Mouse (Mus musculus): ENCODE results near the gene Itpk1. TPM values are rescaled to one million over a fixed set of nuclear protein-coding genes. Genes with fewer than 3 reads are reported as not detected.
"Not testable (repeated sequence)": the region's sequence is repeated elsewhere in the genome, so short reads cannot be mapped to it uniquely, and the experiment has no call there.

The Itpk1 gene
- polyA plus RNA-seq, 1 experiment from 2014 or later: 20.8 TPM

DNA sequence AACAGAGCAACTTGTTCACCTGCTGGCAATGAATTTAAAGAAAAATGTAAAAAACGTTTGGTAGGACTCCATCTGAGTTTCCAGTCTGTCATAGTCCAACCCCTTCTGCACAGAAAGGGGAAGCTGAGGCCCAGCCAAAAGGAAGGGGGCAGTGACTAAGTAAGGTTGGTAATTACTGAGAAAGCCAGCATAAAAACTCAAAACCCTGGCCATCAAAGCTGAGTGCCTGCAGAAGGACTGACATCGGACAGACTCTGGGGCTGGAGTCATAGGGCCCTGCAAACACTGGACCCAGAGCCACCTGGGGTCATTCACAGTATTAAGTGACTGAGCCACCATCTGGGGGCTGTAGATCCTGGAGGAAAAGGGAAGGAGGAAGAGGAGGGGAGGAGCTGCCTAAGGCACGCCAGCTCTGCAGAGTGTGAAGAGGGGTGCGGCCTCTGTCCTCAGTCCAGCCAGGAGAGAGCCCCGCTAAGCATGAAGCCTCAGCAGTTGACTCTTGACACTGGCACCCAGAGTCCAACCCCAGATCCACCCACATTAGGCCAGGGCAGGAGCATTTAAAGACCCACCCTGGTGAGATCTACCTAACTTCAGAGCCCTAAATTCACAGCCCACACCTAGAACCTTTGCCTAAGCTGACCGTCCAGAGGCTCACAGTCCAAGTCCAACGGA, 58.0 kb downstream of the Itpk1 start:
- Histone ChIP-seq H3K27ac (peak overlapping the region; percentile 93), H3K9me3 (replicated peaks) (no peaks in the 10 kb centered on the region), H3K9ac (no peak overlapping the region), H3K4me2 (no peak overlapping the region), H3K36me3 (no peaks in the 10 kb centered on the region), H3K27me3 (no peaks in the 10 kb centered on the region), H3K4me3 (replicated peaks) (no peak overlapping the region), H3K4me1 (peaks cover 74% of the 10 kb centered on the region)
- WGBS: 55% methylated on average over 7 of the region's 7 CpGs
- no peak for ATAC-seq (replicated peaks; ENCODE audit: low FRiP score)

DNA sequence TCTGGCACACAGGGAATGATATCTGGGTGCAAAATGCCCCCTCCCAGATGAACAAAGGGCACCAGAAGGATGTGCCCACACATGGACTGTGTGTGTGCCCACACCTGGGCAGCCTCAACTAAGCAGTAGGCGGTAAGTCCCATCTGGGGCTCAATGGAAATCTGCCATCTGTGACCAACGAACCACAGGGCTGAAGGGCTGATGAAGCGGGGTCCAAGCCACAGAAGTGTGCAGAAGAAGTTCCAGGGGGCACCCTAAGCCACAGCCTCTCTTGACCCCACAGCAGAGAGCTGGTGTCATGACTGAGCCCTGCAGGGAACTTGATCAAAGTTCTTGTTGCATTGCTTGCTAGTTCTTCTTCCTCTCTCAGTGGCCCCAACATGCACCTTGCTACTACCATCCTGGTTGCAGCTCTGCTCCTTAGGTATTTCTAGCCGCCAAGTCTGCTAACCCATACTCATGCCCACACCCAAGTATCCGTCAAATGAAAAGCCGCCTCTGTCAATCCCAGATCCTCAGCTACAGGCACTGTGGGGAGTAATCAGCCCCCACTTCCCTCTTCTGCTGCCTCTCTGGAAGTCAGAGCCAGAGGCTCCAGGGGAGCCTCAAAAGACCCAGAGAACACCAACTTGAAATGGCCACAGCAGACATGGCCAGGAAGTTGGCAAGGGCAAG, 58.7 kb downstream of the Itpk1 start:
- Histone ChIP-seq H3K9me3 (replicated peaks) (no peaks in the 10 kb centered on the region), H3K36me3 (no peaks in the 10 kb centered on the region), H3K27me3 (no peaks in the 10 kb centered on the region), H3K4me2 (no peak overlapping the region), H3K4me3 (replicated peaks) (no peak overlapping the region), H3K27ac (peak overlapping the region; percentile 93), H3K9ac (no peak overlapping the region), H3K4me1 (peaks cover 79% of the 10 kb centered on the region)
- WGBS: 85% methylated on average over 6 of the region's 6 CpGs
- ATAC-seq (replicated peaks; ENCODE audit: low FRiP score): no peak

DNA sequence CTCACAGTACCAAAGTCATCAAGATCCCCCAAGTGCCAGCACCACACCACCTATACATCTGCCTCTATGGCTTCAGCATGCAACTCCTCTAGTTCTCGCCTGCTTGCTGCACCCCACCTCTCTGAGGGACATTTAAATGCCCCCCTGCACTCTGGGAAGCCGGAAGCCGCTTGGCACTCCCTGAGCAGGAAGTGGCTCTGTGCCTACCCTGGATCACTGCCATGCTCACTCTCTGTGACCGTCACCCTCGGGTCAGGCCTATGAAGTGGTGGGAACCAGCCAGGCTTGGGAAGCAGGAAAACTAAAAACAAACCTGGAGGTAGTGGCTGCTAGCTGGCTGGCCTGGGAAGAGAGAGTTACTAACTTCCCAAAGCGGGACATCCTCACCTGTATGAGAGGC, 61.4 kb downstream of the Itpk1 start:
- H3K27ac ChIP-seq: peak overlapping the region; percentile 93
- ATAC-seq (replicated peaks; ENCODE audit: low FRiP score): peak; percentile 77
- 49% methylated on average over 6 of the region's 6 CpGs for WGBS

DNA sequence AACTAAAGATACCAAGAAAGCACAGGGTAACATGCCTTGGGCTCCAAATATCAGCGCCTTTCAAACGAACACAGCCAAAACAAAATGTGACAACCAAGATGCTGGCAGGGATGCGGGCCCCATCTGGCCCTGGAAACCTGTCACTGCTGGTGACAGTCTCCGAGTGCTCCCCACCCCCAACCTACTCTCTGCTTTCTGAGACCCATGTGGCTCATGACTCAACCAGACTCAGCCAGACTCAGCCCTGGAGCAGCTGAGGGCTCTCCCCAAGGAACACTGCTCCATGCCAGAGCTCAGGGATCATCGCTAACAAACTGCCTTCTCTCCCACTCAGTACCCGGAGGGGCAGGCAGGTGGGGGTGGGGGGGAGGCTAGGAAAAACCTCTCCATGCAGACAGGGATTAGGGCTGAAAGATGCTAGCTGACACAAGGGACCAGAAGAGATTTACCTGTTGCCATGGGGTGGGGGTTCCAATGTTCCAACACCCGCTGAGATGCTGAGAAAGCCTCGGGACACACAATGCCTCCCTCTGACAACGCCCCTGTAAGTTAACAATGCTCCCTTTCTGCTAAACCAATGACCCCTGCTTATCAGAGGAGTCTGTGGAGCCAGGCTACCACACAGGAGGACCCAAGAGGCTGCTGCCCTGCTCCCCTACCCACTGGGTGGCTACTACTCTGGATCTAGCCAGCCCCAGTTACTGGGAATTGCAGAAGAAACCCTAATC, 64.1 kb downstream of the Itpk1 start:
- Histone ChIP-seq H3K36me3 (no peaks in the 10 kb centered on the region), H3K4me1 (peaks cover 57% of the 10 kb centered on the region), H3K9ac (peak overlapping the region; percentile 4; the same call in 1 of the 2 replicates), H3K27me3 (no peaks in the 10 kb centered on the region), H3K4me2 (no peak overlapping the region), H3K9me3 (replicated peaks) (no peaks in the 10 kb centered on the region), H3K4me3 (replicated peaks) (no peak overlapping the region), H3K27ac (peak overlapping the region; percentile 64)
- ATAC-seq (replicated peaks; ENCODE audit: low FRiP score): 0 out of 2 replicates have a peak, but pooled peaks have one; percentile 29
- WGBS: 43% methylated on average over 9 of the region's 9 CpGs

More for the DNA sequence above, 61.4 kb downstream of the Itpk1 start:
- no peak overlapping the region for H3K9ac ChIP-seq
- H3K27me3 ChIP-seq: no peaks in the 10 kb centered on the region
- H3K4me3 ChIP-seq (replicated peaks): no peak overlapping the region
- no peak overlapping the region for H3K4me2 ChIP-seq
- H3K36me3 ChIP-seq: no peaks in the 10 kb centered on the region
- no peaks in the 10 kb centered on the region for H3K9me3 ChIP-seq (replicated peaks)
- H3K4me1 ChIP-seq: peaks cover 82% of the 10 kb centered on the region

DNA sequence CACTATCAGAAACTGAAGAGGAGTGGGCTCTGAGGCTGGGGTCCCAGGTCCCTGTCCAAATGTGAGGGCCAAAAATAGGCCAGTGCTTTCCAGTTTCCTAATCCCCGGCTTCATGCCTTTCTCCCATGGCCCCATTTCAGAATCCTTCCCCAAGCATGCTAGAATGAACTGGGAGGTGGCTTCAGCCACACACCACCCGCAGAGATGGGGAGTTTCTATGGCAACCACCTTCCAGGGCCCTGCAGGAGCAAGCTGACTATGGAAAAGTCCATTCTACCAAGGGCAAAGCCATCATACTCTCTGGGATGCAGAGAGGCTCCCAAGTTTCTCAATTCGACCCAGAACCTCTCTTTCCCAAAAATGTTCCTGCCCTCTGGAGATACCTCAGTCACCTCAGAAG, 65.9 kb downstream of the Itpk1 start:
- Histone ChIP-seq H3K9me3 (replicated peaks) (no peaks in the 10 kb centered on the region), H3K4me1 (peaks cover 50% of the 10 kb centered on the region), H3K4me2 (no peak overlapping the region), H3K9ac (no peak overlapping the region), H3K27me3 (no peaks in the 10 kb centered on the region), H3K4me3 (replicated peaks) (no peak overlapping the region), H3K27ac (no peak overlapping the region), H3K36me3 (no peaks in the 10 kb centered on the region)
- no peak for ATAC-seq (replicated peaks; ENCODE audit: low FRiP score)
- 73% methylated on average over 3 of the region's 3 CpGs for WGBS

DNA sequence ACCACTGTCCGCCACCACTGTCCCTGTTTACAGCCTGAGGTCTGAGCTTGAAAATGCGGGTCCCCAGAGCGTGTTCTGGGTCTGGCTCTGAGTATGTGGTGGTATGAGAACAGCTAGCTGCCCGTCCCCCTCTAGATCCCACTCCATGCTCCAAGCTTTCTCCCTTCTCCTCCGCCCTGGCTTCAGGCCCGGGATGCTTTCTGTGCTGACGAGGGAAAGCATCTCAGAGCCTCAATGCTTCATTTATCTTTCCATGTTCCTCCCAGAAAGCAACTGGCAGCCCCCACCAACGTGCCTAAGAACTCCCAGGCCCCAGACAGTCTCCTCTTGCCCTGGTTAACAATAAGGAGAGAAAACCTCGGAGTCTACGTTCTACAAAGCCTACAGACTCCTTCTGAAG, 67.5 kb downstream of the Itpk1 start:
- no peaks in the 10 kb centered on the region for H3K9me3 ChIP-seq (replicated peaks)
- WGBS: 83% methylated on average over 10 of the region's 10 CpGs
- H3K9ac ChIP-seq: no peak overlapping the region
- no peaks in the 10 kb centered on the region for H3K27me3 ChIP-seq
- H3K4me3 ChIP-seq (replicated peaks): no peak overlapping the region
- no peak overlapping the region for H3K4me2 ChIP-seq
- H3K27ac ChIP-seq: no peak overlapping the region
- ATAC-seq (replicated peaks; ENCODE audit: low FRiP score): no peak
- H3K4me1 ChIP-seq: peaks cover 50% of the 10 kb centered on the region
- H3K36me3 ChIP-seq: no peaks in the 10 kb centered on the region

DNA sequence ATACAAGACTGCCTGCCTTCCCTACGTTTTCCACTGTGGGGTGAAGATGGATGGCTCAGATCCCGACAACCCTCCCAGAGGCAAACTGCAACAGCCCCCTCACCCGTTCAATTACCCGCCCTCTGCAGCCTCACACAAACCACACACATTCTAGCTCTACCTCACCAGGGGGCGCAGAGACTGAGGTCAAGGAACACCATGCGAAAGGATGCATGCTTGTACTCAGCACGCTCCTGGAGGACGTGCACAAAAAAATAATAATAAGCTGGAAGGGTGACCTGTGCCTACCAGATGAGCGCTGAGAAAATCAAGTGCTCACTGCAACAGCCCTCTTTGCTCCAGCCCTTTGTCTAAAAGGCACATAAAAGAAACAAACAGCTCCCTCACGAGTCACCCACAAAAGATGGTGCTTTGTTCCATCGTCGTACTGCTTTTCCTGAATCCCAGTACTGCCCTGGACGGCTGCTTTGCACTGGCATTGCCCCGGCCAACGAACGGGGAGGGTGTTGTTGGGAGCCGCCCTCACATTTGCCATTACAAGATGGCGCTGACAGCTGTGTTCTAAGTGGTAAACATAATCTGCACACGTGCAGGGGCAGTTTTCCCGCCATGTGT, 70.2 kb downstream of the Itpk1 start:
- Histone ChIP-seq H3K4me3 (replicated peaks) (no peak overlapping the region), H3K4me2 (no peak overlapping the region), H3K27me3 (no peaks in the 10 kb centered on the region), H3K27ac (no peak overlapping the region), H3K36me3 (no peaks in the 10 kb centered on the region), H3K9ac (no peak overlapping the region), H3K9me3 (replicated peaks) (no peaks in the 10 kb centered on the region), H3K4me1 (peaks cover 30% of the 10 kb centered on the region)
- ATAC-seq (replicated peaks; ENCODE audit: low FRiP score): 0 out of 2 replicates have a peak, but pooled peaks have one; percentile 29
- 74% methylated on average over 19 of the region's 20 CpGs for WGBS

DNA sequence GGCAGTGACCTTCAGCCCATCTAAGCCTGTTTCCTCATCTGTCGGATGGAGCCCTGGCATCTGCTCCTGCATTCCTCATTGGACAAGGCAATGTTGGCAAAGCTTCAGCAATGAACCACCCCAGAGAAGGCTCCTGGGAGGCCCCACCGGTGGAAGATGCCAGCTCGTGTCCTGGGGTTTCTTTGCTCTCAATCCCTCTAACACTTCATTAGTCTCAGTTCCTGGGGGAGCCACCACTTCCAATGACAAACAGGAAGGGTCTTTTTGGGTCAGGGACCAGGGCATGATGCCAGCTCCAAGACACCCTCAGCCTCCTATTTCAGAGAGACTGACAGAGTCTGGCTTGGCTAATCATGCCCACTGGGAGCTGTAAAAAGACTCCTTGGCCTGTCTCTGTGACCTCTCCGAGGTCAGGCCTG, 71.6 kb downstream of the Itpk1 start:
- Histone ChIP-seq H3K4me3 (replicated peaks) (no peak overlapping the region), H3K4me2 (no peak overlapping the region), H3K9me3 (replicated peaks) (no peaks in the 10 kb centered on the region), H3K36me3 (no peaks in the 10 kb centered on the region), H3K9ac (no peak overlapping the region), H3K27me3 (no peaks in the 10 kb centered on the region), H3K4me1 (peaks cover 29% of the 10 kb centered on the region), H3K27ac (peak overlapping the region; percentile 24; the same call in 1 of the 2 replicates)
- 18% methylated on average over 4 of the region's 4 CpGs for WGBS
- ATAC-seq (replicated peaks; ENCODE audit: low FRiP score): peak; percentile 72

DNA sequence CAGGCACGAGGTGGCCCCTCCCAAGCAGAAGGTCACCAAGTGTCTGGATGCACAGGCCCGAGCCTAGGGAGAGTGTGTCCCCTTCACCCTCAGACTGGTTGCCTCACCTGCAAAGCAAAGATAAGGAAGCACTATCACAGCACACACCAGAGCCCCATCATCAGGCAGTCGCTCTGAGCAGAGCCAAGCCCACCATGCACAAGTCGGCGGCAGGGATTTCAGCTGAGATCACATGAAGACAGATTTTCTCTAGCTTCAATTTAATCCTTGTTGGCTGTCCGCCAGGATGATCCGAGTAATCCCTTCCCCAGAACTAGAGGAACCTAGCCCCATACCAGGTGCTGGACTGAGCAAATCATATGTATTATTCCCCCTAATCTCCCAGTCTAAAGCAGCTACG, 73.0 kb downstream of the Itpk1 start:
- Histone ChIP-seq H3K4me1 (peaks cover 29% of the 10 kb centered on the region), H3K4me3 (replicated peaks) (no peak overlapping the region), H3K27me3 (no peaks in the 10 kb centered on the region), H3K36me3 (no peaks in the 10 kb centered on the region), H3K27ac (no peak overlapping the region), H3K9me3 (replicated peaks) (no peaks in the 10 kb centered on the region), H3K4me2 (no peak overlapping the region), H3K9ac (no peak overlapping the region)
- WGBS: 71% methylated on average over 8 of the region's 8 CpGs
- ATAC-seq (replicated peaks; ENCODE audit: low FRiP score): no peak

DNA sequence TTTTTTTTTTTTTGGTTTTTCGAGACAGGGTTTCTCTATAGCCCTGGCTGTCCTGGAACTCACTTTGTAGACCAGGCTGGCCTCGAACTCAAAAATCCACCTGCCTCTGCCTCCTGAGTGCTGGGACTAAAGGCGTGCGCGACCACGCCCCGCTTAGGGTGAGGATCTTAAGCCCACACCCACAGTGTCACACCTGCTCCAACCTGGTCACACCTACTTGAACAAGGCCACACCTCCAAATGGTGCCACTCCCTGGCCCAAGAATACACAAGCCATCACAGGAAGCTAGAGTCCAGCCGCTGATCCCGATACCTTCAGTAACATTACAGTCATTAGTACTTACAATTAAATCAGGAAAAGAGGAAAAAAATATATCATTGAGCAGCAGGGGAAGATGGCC, 74.3 kb downstream of the Itpk1 start:
- WGBS: 94% methylated on average over 9 of the region's 9 CpGs
- H3K9me3 ChIP-seq (replicated peaks); H3K9ac ChIP-seq; H3K4me2 ChIP-seq; H3K36me3 ChIP-seq; ATAC-seq (replicated peaks; ENCODE audit: low FRiP score); H3K27me3 ChIP-seq; H3K4me3 ChIP-seq (replicated peaks); H3K27ac ChIP-seq: not testable (repeated sequence)
- peaks cover 29% of the 10 kb centered on the region for H3K4me1 ChIP-seq

DNA sequence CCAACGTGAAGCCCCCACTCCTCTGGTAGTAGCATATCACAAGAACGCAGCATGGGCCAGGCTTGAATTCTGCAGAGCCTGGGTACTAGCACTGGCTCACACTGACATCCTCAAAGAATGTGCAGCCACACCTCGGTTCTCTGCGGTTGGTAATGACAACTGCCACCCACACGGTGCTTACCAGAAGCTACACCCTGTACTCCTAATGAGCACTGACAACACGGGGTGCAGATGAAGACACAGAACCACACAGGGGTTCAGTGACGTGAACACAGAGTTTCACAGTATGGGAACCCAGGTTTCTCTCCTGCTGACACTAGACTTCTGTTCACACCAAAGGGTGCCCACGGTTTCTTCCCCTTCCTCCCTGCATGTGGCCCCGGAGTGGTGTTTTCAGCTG, 76.5 kb downstream of the Itpk1 start:
- Histone ChIP-seq H3K4me3 (replicated peaks) (no peak overlapping the region), H3K9me3 (replicated peaks) (no peaks in the 10 kb centered on the region), H3K27ac (no peak overlapping the region), H3K27me3 (no peaks in the 10 kb centered on the region), H3K9ac (no peak overlapping the region), H3K4me2 (no peak overlapping the region), H3K36me3 (no peaks in the 10 kb centered on the region), H3K4me1 (peaks cover 15% of the 10 kb centered on the region)
- 58% methylated on average over 9 of the region's 9 CpGs for WGBS
- no peak for ATAC-seq (replicated peaks; ENCODE audit: low FRiP score)

DNA sequence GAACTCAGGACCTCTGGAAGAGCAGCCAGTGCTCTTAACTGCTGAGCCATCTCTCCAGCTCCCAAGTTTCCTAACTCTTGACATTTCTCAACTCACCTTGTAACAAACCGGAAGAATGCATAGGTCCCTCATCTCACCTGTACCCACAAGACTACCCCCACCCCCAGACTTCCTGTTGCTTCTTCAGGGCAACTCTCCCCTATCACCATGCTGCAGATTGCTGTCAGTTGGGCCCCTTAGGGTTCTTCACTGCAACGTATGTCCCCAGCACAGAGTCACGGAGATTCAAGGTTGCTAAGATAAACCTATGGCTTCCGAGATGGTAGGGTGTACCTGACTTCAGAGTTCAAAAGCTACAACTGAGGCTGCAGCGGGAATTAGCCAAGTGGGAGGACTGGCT, 77.2 kb downstream of the Itpk1 start:
- H3K4me1 ChIP-seq: peaks cover 14% of the 10 kb centered on the region
- no peak for ATAC-seq (replicated peaks; ENCODE audit: low FRiP score)
- H3K36me3 ChIP-seq: no peaks in the 10 kb centered on the region
- H3K4me3 ChIP-seq (replicated peaks): no peak overlapping the region
- H3K27ac ChIP-seq: no peak overlapping the region
- 93% methylated on average over 5 of the region's 5 CpGs for WGBS
- no peak overlapping the region for H3K9ac ChIP-seq
- H3K9me3 ChIP-seq (replicated peaks): no peaks in the 10 kb centered on the region
- no peaks in the 10 kb centered on the region for H3K27me3 ChIP-seq
- no peak overlapping the region for H3K4me2 ChIP-seq
